Mouse (Mus musculus) brain, embryonic 14.5 days (tissue): ENCODE measurements at regions not wholly inside any gene's neighbourhood (a gene's known extent, or its start where the extent isn't known, plus 50 kb on each side); places are given as distances from the start of the nearest gene placed in this dataset.
A peak's percentile ranks its signal among the peaks of the same experiment; 100 is the strongest.

Experiments
- DNase-seq: peaks from one replicate; pipeline ENCODE4 v3.0.0-alpha.2; 2011; ENCODE audit warnings: low read depth
- CTCF ChIP-seq: fragments of 200-500 bp; IDR thresholded peaks from 2 replicates; pipeline ENCODE4 v1.5.1; 2012; ENCODE audit warnings: inconsistent platforms, mild to moderate bottlenecking, moderate library complexity, borderline replicate concordance; ENCODE audit not compliant: insufficient read depth, insufficient read length; ENCODE audit errors: extremely low read depth
- POLR2A ChIP-seq: fragments of 200-500 bp; IDR thresholded peaks from 2 replicates; pipeline ENCODE4 v1.6.1; 2012; ENCODE audit warnings: mild to moderate bottlenecking, inconsistent platforms, borderline replicate concordance; ENCODE audit not compliant: poor library complexity, insufficient read depth, insufficient read length, severe bottlenecking; ENCODE audit errors: extremely low read depth

- peak; percentile 38 for DNase-seq
- TF ChIP-seq CTCF = peak; percentile 29; the same call in 1 of the 2 replicates
- no peak for TF ChIP-seq POLR2A
Observed at GRCm38 (mm10) chr5:111810079-111810808, 76.5 kb downstream of the Gm26897 start.

GRCm38 (mm10) chr5:111812581-111812980 is 78.9 kb downstream of the Gm26897 start:
- TF ChIP-seq CTCF = no peak
- TF ChIP-seq POLR2A = no peak
- DNase-seq = peak; percentile 62

- DNase-seq = peak; percentile 78
- TF ChIP-seq CTCF (no peak), POLR2A (no peak)
Observed at GRCm38 (mm10) chr5:111813090-111813753, 79.5 kb downstream of the Gm26897 start.

- no peak for TF ChIP-seq POLR2A
- TF ChIP-seq CTCF = no peak
- DNase-seq = no peak
Observed at GRCm38 (mm10) chr5:111814893-111815760, 81.4 kb downstream of the Gm26897 start.

- DNase-seq = peak; percentile 41
- TF ChIP-seq CTCF = no peak
Observed at GRCm38 (mm10) chr5:111820963-111821362, 87.2 kb downstream of the Gm26897 start.

GRCm38 (mm10) chr5:111822882-111823281 is 89.2 kb downstream of the Gm26897 start:
- TF ChIP-seq POLR2A (no peak), CTCF (no peak)
- no peak for DNase-seq

- DNase-seq = no peak
- TF ChIP-seq CTCF (no peak), POLR2A (no peak)
Observed at GRCm38 (mm10) chr5:111823420-111823819, 89.7 kb downstream of the Gm26897 start.

- no peak for TF ChIP-seq POLR2A
- TF ChIP-seq CTCF = no peak
- peak; percentile 56 for DNase-seq
Observed at GRCm38 (mm10) chr5:111823842-111824241, 90.1 kb downstream of the Gm26897 start.

GRCm38 (mm10) chr5:111824600-111825130 is 90.9 kb downstream of the Gm26897 start:
- no peak for DNase-seq
- no peak for TF ChIP-seq POLR2A
- TF ChIP-seq CTCF = no peak

GRCm38 (mm10) chr5:111829891-111830290 is 96.2 kb downstream of the Gm26897 start:
- no peak for TF ChIP-seq POLR2A
- no peak for TF ChIP-seq CTCF
- DNase-seq = peak; percentile 62
